Mouse (Mus musculus) CD4-positive, CD25-positive, alpha-beta regulatory T cell, adult 4 months (primary cell): ENCODE data around the gene Ppox. TPM values are rescaled to one million over a fixed set of nuclear protein-coding genes. Genes with fewer than 3 reads are reported as not detected.
A peak's percentile ranks its signal among the peaks of the same experiment; 100 is the strongest.
"Not testable (repeated sequence)": the region's sequence is repeated elsewhere in the genome, so short reads cannot be mapped to it uniquely, and the experiment has no call there.

Experiments used
- ATAC-seq: one replicate; pipeline ENCODE4 v1.8.0; 2017
- polyA plus RNA-seq, 2 experiments: library from polyadenylated mRNA; unstranded; fragments of 100-300 nt; shearing (Covaris generic); gene quantifications; one replicate each; pipeline ENCODE4 v1.2.1; 2017

The Ppox gene
- polyA plus RNA-seq: 100 to 1,000 TPM in 1 of 2 experiments, 10 to 100 TPM in 1; 70.8 to 108 TPM

GRCm38 (mm10) chr1:171280916-171281527 lies at the start of gene Ppox:
Gene Ppox, minus strand, starts transcription at chr1:171281186.
- ATAC-seq: peak; percentile 99

- no peak for ATAC-seq
Observed at GRCm38 (mm10) chr1:171330216-171330560, 49.2 kb upstream of the Ppox start.

- ATAC-seq: no peak
Observed at GRCm38 (mm10) chr1:171329433-171330215, 48.6 kb upstream of the Ppox start.

GRCm38 (mm10) chr1:171328839-171329432 lies 48.0 kb upstream of the Ppox start, which contains the start of gene Dedd:
Gene Dedd, plus strand, starts transcription at chr1:171329145.
- ATAC-seq: peak; percentile 93

- no peak for ATAC-seq
Observed at GRCm38 (mm10) chr1:171328244-171328643, 47.3 kb upstream of the Ppox start.

DNA sequence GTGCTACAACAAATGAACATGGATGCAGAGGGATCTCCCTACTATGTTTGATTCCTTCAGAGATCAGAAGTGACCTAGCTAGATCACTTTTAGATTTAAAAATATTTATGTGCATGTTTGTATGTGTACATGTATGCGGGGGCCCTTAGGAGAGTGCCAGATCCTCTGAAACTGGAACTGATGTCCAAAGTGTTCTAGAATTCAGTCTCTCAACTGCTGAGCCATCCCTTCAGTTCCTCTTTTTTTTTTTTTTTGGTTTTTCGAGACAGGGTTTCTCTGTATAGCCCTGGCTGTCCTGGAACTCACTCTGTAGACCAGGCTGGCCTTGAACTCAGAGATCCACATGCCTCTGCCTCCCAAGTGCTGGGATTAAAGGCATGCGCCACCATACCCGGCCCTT lies 45.6 kb upstream of the Ppox start:
- ATAC-seq: not testable (repeated sequence)

DNA sequence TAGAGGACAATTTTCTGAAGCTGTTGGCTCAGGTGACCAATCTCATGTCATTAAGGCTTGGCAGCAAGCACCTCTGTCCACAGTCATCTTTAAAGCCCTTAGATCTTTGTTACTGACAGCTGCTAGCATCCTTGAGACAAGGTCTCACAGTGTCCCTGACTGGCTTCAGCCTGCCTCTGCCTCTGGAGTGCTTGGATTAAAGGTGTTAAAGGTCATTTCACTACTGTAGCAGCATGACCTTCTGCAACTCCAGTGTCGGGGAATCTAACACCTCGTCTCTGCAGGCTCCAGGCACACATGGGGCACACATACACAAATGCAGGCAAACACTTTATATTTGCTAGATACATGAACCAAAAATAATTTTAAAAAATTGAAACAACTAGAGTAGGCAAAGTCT lies 44.6 kb upstream of the Ppox start:
- no peak for ATAC-seq

DNA sequence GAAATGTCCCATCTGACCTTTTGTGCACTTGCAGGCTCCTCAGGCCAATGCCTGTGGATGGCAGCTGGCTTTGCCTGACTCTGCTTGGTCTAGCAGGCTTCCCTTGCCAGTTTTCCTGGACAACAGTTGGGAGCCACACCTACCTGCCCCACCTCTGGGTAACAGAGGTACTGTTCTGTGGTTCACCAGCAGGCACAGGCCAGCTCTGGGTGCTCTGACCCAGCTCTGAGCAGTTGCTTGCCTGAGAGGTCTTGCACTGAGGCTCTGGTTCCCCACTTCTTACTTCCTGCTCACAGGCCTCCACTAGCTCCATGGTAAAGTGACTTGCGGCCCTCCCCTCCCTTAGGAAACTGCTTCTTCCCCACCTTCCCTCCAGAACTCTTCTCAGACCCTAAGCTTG lies 41.0 kb upstream of the Ppox start:
- ATAC-seq: no peak

- ATAC-seq: peak; percentile 81
Observed at GRCm38 (mm10) chr1:171321415-171321814, 40.4 kb upstream of the Ppox start.

GRCm38 (mm10) chr1:171320151-171320550 lies 39.2 kb upstream of the Ppox start:
- ATAC-seq: no peak

- ATAC-seq: no peak
Observed at GRCm38 (mm10) chr1:171319748-171320147, 38.8 kb upstream of the Ppox start.

DNA sequence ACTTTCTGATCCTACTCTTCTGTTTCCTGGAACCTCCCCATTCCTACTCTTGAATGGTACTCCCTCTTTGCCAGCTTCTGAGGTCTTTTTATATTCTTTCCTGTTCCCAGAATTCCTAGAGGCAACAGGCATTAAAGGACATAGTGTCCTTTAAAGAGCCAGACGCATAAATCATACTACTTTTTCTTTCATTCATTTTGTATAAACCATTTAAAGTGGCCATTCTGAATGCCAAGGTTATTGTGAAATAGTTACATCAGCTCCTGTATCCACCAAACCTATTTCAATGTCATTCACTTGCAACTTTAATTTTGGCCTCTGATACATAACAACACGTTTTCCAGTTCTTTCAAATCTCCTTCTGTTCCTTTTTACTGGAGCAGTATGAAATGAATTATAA lies 28.3 kb upstream of the Ppox start:
- no peak for ATAC-seq

DNA sequence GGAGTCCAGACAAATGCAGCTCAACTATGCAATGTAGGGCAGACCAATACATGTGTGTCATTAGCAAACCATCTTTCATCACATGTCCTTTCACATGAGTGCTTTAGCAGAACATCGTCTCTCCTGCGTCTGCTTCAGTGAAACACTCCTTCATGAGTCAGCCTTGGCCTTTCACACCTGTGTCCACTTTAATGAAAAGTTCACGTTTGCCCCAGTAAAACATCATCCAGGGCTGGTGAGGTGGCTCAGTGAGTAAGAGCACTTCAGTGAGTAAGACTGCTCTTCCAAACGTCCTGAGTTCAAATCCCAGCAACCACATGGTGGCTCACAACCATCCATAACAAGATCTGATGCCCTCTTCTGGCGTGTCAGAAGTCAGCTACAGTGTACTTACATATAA lies 25.2 kb upstream of the Ppox start:
- not testable (repeated sequence) for ATAC-seq

- no peak for ATAC-seq
Observed at GRCm38 (mm10) chr1:171298226-171298625, 17.2 kb upstream of the Ppox start.

- ATAC-seq: peak; percentile 19
Observed at GRCm38 (mm10) chr1:171295063-171295402, 14.0 kb upstream of the Ppox start.

GRCm38 (mm10) chr1:171294298-171295062 lies 13.5 kb upstream of the Ppox start, which contains the start of gene Ufc1:
Gene Ufc1, minus strand, starts transcription at chr1:171295024.
- peak; percentile 95 for ATAC-seq

- no peak for ATAC-seq
Observed at GRCm38 (mm10) chr1:171293906-171294297, 12.9 kb upstream of the Ppox start.

- ATAC-seq: no peak
Observed at GRCm38 (mm10) chr1:171293351-171293750, 12.4 kb upstream of the Ppox start.

DNA sequence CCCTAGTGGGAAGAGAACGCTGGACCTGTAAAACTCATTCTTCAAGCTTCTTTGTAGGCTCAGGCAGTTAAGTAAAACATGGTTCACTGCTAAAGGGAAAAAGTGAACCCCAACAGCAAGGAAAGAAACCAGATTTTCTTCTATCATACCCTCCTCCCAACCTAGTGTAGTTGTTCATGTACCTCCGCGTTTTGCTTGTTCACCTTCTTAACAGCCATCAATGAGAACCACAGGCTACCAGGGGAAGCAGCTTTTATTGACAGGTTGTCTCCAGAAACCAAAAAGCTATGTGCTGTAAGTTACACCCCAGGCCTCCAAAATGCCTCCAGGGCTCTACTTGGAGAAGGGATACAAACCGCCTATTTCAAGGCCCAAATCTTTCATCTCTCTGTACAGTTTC lies 7.3 kb upstream of the Ppox start:
- no peak for ATAC-seq

- ATAC-seq: peak; percentile 100
Observed at GRCm38 (mm10) chr1:171287136-171288081, 6.4 kb upstream of the Ppox start, which contains the start of gene Usp21. Gene Usp21, minus strand, starts transcription at chr1:171287991.

- ATAC-seq: no peak
Observed at GRCm38 (mm10) chr1:171286517-171286916, 5.5 kb upstream of the Ppox start.
